Mouse (Mus musculus): ENCODE data around the gene Lsr.
A peak's percentile ranks its signal among the peaks of the same experiment; 100 is the strongest.

GRCm38 (mm10) chr7:30996491-30996890 is 23.2 kb upstream of the Lsr start:
- TF ChIP-seq CTCF (IDR thresholded peaks at IDR 0.05; ENCODE audit: control insufficient read depth, insufficient read depth, low read length) (peak; percentile 17; the same call in 1 of the 2 replicates), POLR2A (IDR thresholded peaks at IDR 0.05; ENCODE audit: borderline replicate concordance, control insufficient read depth, low read depth, low read length) (no peak)
